Mouse (Mus musculus) liver, embryonic 14.5 days (tissue): ENCODE measurements around the gene Mutyh.

Source experiments
- CTCF ChIP-seq: IDR thresholded peaks from 2 replicates; pipeline ENCODE4 v1.5.1; 2016; ENCODE audit warnings: antibody characterized with exemption, low read depth, control low read depth
- EP300 ChIP-seq: IDR thresholded peaks from 2 replicates; pipeline ENCODE4 v1.6.1; 2016; ENCODE audit warnings: antibody characterized with exemption, low read depth

DNA sequence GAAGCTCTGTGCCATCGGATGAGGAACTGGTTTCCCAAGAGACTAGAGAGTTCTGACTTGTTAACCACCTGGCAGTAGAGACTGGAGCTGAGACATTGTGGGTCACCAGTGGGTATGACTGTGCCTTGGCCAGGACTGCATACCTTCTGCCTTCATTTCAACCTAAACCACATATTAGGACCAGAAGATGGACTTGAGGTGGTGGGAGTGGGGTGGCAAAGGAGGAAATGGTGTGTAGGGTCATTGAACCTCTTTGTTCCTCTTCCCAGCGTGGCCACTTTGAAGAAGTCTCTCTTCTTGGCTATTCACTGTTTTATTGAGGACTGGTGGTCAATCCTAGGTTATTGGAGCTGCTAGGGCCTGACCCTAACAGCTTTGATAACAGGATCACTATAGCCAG, 26.2 kb upstream of the Mutyh start:
- TF ChIP-seq CTCF (no peak), EP300 (no peak)
